Mouse (Mus musculus) monocyte, adult 5-6 weeks (primary cell): ENCODE measurements around the gene Acp7. TPM values are rescaled to one million over a fixed set of nuclear protein-coding genes. Genes with fewer than 3 reads are reported as not detected.

Experiments
- ATAC-seq: fragments of 153-309, 156-312 bp; replicated peaks from 2 replicates; pipeline ENCODE4 v1.8.0; 2017; ENCODE audit warnings: mild to moderate bottlenecking; ENCODE audit not compliant: low TSS enrichment, insufficient number of reproducible peaks, severe bottlenecking, poor library complexity, low FRiP score
- total RNA-seq: library from RNA; stranded (forward); fragments of 200-1000, 200-491, 200-594 nt; gene quantifications from 3 replicates; pipeline ENCODE4 v1.2.3, GENCODE M21; 2017

Gene Acp7
- total RNA-seq, 1 experiment from 2014 or later, result not detected

DNA sequence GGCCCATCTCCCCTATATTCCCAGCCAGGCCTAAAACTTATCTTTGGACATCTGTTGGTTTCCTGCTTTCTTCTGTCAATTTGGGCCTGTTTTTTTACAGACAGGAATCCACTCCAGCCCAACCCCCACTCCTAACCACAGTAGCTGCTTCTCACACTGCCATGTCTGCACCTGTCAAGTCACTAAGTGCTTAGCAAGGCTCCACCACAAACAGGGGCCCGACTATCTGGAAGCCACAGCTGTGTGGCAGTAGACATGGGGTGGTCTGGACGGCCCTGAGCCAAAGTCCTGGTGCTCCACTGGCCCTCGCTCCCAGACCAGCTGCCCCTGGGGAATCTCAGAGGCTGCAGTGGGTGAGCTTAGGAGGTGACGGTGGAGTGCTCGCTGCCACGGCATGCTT lies 73.4 kb downstream of the Acp7 start:
- no peak for ATAC-seq

Other genes with a start within 250 kb of the Acp7 start
- 6.9 to 12.3 TPM (median 12.0 TPM) in 3 replicates for gene Med29, start 238.6 kb downstream of the Acp7 start, total RNA-seq
- 162 to 264 TPM (median 189 TPM) in 3 replicates for gene Paf1, start 238.4 kb downstream of the Acp7 start, total RNA-seq
- gene Gmfg, start 193.9 kb downstream of the Acp7 start, total RNA-seq, result 496 to 674 TPM (median 637 TPM) in 3 replicates
- gene Lrfn1, start 179.4 kb downstream of the Acp7 start, total RNA-seq, result 0.78 to 1.3 TPM in 2 of 3 replicates, not detected in the other
- gene Ifnl2, start 120.9 kb downstream of the Acp7 start, total RNA-seq, result not detected in 3 replicates
- not detected in 3 replicates for gene Ifnl3, start 108.5 kb downstream of the Acp7 start, total RNA-seq
- gene Sycn, start 90.4 kb downstream of the Acp7 start, total RNA-seq, result not detected in 3 replicates
- gene Nccrp1, start 84.1 kb downstream of the Acp7 start, total RNA-seq, result not detected in 3 replicates
- 7.1 to 11.4 TPM (median 10.1 TPM) in 3 replicates for gene Samd4b, start 33.2 kb downstream of the Acp7 start, total RNA-seq
- gene Pak4, start 33.1 kb downstream of the Acp7 start, total RNA-seq, result 3.8 to 7.5 TPM (median 4.7 TPM) in 3 replicates
- gene Fbxo27, start 61.5 kb upstream of the Acp7 start, total RNA-seq, result 0.64 to 1.3 TPM (median 0.87 TPM) in 3 replicates
- gene Fbxo17, start 85.5 kb upstream of the Acp7 start, total RNA-seq, result 4.9 TPM in 1 of 3 replicates, not detected in the others
- gene Mrps12, start 110.5 kb upstream of the Acp7 start, total RNA-seq, result 31.4 to 44.6 TPM (median 33.7 TPM) in 3 replicates
- 2.7 to 8.8 TPM (median 3.8 TPM) in 3 replicates for gene Sars2, start 110.7 kb upstream of the Acp7 start, total RNA-seq
- gene Ccer2, start 124.8 kb upstream of the Acp7 start, total RNA-seq, result not detected in 3 replicates
- 32.9 to 55.7 TPM (median 54.2 TPM) in 3 replicates for gene Sirt2, start 135.4 kb upstream of the Acp7 start, total RNA-seq
- 25.0 to 46.0 TPM (median 30.1 TPM) in 3 replicates for gene Nfkbib, start 136.2 kb upstream of the Acp7 start, total RNA-seq
- 57.3 to 157 TPM (median 67.9 TPM) in 3 replicates for gene Rinl, start 157.6 kb upstream of the Acp7 start, total RNA-seq
- 279 to 373 TPM (median 301 TPM) in 3 replicates for gene Hnrnpl, start 177.2 kb upstream of the Acp7 start, total RNA-seq
- 48.7 to 61.1 TPM (median 56.4 TPM) in 3 replicates for gene Ech1, start 193.9 kb upstream of the Acp7 start, total RNA-seq
- 1.2 to 7.4 TPM (median 5.5 TPM) in 3 replicates for gene Lgals4, start 202.5 kb upstream of the Acp7 start, total RNA-seq
- not detected in 3 replicates for gene Lgals7, start 232.5 kb upstream of the Acp7 start, total RNA-seq